Mouse (Mus musculus) layer of hippocampus, postnatal 36 days (tissue): ENCODE data around the gene Aicda. TPM values are rescaled to one million over a fixed set of nuclear protein-coding genes. Genes with fewer than 3 reads are reported as not detected.

ENCODE experiments used
- DNase-seq, 2 experiments: peaks; one replicate each; pipeline ENCODE4 v3.0.0; 2022
- total RNA-seq, 2 experiments: library from RNA; stranded (reverse); gene quantifications; 2 replicates each; pipeline ENCODE4 v1.2.3; 2021

Aicda gene
- total RNA-seq, 2 experiments from 2014 or later: not detected

DNA sequence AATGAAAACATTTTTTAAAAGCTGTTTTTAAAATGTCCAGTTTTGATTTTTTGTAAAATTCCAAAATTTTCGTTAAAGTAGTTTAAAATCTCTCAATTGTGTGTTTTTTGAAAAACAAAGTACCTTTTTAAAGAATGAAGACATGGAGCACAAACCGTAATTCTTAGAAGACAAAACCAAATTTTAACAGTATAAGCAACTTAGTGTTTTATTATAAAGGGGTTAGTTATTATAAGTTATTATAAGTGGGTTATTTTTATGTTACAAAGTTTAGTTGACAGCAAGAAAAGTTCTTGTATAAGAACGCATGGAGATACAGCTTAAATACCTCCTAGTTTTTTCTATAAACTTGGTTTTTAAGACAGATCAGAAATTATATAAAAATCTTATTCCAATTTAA, 48.0 kb downstream of the Aicda start:
- DNase-seq: no peak

DNA sequence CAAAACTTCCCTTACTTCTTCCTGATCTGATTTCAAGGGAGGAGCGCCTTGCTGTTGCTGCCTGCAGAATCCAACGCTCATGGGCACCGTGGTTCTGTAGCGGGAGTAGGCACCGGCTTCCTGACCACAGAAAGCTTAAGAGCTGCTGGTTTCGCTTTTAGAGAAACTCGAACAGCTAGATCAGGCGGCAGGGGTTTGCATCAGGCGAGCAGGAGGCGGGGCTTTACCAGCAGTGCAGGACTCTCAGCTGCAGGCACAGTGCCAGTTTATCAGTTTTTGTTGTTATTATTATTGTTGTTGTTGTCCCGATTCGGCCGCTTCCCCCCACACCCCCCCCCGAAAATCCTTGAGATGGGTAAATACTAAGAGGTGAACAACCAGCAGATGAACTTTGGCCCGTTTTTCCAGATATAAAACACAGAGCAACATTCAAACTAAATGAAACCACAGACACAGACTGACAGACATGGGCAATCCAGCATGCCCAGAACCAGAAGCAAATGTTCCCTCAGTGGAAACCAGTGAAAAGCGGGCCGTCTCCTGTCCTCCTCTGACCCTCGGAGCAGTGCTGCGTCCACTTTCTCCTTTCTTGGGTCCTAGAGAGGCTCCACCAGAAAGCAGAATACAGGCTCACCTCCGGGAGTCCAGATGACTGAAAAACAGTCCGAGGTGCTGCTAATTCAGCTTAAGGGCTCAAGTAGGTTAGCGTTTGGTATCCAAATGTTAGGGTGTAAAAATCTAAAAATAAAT, 48.8 kb downstream of the Aicda start, which contains the start of gene Apobec1:
Apobec1 (minus strand) TSS at position 203 of the 750 bp plus-strand sequence.
- DNase-seq: peak; percentile 12

DNA sequence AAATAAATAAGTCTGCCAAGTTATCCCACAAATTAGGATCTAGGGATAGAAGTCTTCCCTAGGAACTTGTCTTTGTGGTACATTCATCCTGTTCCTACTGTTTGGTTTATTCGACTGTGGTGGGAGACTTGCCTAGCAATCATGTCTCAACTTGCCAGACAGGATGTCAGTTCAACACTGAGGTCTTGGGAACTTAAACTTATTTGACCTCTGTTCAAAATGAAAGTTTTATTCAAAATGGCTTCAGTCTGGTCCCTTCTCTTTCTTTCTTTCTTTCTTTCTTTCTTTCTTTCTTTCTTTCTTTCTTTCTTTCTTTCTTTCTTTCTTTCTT, 49.4 kb downstream of the Aicda start:
- DNase-seq: no peak

DNA sequence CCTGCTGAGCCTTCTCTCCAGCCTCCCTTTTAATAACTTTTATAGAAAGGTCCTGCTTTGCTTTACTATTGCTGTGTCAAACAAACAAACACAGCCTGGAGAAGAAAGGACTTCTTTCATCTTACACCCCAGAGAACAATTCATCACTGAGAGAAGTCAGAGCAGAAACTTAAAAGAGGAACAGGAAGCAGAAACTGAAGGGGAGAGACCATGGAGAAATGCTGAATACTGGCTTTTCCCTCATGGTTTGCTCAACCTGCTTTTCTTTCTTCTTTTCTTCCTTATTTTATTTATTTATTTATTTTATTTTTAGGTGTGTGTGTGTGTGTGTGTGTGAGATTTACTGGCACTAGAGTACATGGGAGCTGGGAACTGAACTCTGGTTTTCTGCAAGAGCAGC, 50.7 kb downstream of the Aicda start:
- DNase-seq: no peak

DNA sequence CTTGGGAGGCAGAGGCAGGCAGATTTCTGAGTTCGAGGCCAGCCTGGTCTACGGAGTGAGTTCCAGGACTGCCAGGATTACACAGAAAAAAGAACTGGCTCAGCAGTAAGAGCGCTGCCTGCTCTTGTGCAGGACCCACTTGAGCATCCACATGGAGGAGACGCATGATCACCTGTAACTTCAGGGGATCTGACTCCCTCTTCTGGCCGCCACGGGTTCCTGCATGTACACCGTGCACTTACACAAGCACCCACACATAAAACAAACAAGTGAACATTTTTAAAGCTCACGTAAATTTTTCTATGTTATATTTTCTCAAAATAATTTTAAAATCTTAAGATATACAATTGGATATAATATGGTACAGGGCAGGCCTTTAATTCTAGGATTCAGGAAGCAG, 51.9 kb downstream of the Aicda start:
- DNase-seq: no peak

DNA sequence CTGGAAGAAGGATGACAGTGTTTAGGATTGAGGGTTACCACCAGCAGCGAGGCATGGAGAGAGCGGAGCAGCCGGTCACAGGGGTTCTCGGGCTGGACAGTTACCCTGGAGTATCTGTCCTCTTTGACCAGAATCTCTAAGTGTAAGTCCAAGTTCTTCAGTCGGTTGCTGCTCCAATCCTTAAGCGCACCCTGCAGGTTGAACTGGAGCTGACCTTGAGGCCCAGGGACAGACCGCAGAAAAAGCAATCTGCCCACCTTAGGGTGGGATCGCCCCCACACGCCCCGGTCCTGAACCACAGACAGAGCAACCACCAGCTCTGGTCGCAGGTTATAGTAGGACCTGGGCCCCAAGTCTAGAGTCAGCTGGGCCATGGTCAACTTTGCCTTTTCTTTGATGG, 53.1 kb downstream of the Aicda start:
- DNase-seq: no peak

DNA sequence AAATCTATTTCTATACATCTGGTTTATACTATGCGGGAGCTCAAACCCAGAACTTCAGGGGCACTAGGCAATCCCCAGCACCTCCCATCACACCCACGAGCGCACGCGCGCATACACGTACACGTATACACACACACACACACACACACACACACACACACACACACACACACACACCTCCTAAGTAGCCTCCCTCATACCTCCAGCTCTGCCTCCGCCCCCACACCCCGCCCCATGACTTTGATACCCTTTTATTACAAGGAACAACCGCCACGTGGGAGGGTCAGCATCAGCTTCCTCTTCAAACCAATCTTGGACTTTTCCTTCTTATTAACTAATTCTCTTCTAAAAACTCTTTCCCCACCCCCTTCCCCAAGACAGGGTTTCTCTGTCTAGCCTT, 54.1 kb downstream of the Aicda start:
- DNase-seq: no peak

DNA sequence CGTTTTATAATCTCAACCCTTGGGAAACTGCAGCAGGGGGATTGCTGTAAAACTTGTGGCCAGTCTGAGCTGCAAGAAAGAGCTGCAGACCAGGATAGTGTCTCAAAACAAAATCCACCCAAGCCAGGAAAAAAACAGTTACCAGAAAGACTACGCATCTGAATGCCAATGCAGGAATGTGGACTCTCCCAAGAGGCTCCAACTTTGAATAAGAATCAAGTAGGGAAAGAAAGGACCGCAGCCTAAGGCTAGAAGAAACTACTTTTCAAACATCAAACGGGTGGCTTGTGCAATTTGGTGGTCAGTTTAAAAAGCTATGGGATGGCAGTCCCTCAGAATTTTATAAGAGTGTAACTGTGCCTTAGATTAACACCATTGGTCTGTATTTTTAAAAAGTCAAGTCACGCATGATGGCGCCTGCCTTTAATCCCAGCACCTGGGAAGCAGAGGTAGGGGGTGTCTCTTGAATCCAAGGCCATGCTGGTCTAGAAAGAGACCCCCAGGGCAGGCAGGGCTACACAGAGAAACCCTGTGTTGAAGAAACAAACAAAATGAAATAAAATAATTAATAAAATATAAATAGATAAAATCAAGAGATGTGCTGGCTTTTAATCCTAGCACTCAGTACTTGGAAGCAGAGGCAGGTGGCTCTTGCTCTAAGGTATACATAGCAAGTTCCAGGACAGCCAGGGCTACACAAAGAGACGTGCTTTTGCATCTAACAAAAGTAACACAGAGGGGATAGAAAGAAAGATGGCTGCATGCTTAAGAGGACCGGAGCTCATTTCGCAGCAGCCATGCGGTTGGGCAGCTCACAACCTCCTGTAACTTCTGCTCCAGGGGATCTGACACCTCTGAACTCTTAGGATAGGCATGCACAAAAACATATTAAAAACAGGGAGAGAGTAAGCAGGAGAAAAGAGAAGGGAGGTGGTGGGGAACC, 55.1 kb downstream of the Aicda start:
- no peak for DNase-seq

DNA sequence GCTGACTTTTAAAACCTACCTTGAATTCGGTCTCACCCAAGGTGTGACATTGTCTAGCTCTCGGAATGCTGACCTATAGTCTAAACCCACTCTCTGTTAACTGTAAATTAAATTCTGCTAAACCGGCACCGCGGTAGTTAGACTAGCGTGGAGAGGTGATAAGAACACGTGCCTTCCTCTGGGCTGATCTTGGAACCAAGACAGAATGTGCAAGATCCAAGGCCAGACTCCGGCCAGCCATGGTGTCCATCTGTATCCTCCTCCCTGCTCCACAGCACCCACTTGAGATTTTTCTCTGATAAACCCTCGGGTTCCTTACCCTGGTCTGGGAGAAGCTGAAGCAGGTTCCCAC, 55.8 kb downstream of the Aicda start:
- no peak for DNase-seq

DNA sequence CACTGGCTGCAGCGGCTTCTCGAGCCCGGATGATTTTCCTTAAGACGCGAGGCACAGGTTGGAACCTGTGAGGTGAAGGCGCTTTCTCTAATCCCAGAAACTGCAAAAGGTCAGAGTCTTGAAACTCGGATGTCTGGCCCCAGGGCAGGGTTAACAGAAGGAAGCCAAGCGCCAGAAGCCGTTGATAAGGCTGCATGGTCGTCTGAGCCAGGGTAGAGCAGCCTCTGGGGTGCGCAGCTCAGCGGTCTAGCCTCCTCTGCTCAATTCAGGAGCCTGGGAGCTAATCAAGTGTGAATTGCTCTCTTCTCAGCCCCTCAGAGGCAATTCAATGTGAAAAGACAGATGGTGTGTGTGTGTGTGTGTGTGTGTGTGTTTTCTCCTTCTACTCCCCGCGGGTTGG, 56.2 kb downstream of the Aicda start, which contains the start of gene Gdf3:
Gdf3 (minus strand) TSS at position 317 of the 400 bp plus-strand sequence.
- DNase-seq: no peak

DNA sequence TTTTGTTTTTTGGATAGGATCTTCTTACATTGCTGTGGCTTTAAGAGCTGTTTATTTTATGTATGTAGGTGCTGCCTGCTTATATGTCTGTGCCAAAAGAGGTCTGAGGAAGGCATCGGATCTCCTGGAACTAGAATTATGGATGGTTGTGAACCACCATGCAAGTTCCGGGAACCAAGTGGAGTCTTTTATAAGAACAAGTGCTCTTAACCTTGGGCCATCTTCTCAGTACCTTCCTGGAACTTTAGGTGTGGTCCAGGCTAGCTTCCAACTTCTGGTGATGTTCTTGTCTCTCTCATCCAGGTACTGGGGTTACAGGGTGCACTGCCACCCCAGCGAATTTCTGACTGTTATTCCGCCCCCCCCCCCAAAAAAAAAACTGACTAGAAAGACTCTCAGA, 58.8 kb downstream of the Aicda start:
- DNase-seq: no peak

Other genes with a start within 250 kb of the Aicda start
- 10 to 100 TPM; 72.5 to 75.3 TPM for gene M6pr, start 245.1 kb upstream of the Aicda start, total RNA-seq
- gene Phc1, start 213.2 kb upstream of the Aicda start, total RNA-seq: 10 to 100 TPM; 63.2 to 63.8 TPM
- gene Rimklb, start 55.0 kb upstream of the Aicda start, total RNA-seq: 10 to 100 TPM; 75.8 to 86.1 TPM
- gene Mfap5, start 48.0 kb upstream of the Aicda start, total RNA-seq: not detected
- gene Apobec1, start 48.6 kb downstream of the Aicda start, total RNA-seq: 1 to 10 TPM; 1.5 to 2.0 TPM
- gene Gdf3, start 56.3 kb downstream of the Aicda start, total RNA-seq: not detected
- gene Dppa3, start 72.6 kb downstream of the Aicda start, total RNA-seq: not detected
- not detected for gene Nanog, start 153.7 kb downstream of the Aicda start, total RNA-seq
- 100 to 1,000 TPM; 110 to 121 TPM for gene Slc2a3, start 247.8 kb downstream of the Aicda start, total RNA-seq